Mouse (Mus musculus) spleen, postnatal 10 days (tissue): ENCODE results near the gene Tmem117.

Source experiments
- DNase-seq, 2 experiments: peaks; one replicate each; pipeline ENCODE4 v3.0.0; 2021 to 2022; ENCODE audit warnings: low spot score in 2 of 2

The Tmem117 gene

DNA sequence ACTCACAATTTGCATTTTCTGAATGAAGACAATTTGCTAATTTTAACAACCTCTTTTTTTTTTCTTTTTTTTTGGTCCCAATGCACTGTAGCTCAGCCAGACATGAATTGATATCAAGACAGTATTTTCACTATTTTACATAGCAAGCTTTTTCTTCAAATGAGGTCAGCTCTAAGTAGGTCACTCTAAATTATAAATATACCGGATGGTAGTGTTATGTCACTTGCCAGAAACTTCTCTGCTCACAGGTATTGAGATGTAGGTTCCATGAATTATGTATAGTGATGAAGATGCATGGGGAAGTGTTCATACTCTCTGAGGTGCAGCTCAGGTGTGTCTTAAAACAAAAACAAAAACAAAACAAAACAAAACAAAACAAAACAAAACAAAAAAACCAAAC lies 264.2 kb downstream of the Tmem117 start:
- no peak for DNase-seq

DNA sequence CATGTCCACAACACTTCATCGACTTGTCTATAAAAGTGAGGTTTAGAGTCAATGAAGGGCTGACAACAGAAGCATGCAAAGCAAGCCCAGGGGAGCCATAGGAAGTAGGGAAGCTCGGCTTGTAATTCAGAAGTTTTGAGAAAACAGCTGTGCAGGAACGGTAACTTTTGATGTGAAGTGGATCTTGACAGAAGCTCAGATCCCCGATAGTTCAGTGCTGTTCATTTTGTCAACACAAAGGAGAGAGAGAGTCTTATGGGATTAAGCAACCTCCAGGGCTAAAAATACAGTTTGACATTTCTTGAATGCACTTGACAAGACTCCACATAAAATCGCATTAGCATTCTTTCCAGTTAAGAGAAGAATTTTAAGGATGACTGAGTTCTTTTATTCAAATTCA lies 265.1 kb downstream of the Tmem117 start:
- DNase-seq, result no peak

DNA sequence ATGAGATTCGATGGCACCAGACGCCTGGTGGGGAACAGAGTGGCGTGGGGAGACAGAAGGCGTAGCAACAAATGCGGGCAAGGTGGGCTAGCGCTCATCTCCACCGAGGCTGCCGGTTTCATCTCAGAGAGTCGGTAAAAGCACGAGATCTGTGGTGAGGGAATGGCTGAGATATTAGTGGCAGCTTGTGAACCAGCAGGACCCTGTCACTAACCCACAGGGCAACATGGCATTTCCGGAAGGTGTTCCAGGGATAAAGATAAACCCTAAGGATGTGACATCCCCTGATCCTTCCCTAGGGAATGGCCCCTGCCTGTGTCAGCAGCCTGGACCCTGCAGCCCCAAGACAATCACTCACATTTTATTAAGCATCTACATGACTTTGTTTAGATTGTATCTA lies 266.6 kb downstream of the Tmem117 start:
- DNase-seq, result no peak

DNA sequence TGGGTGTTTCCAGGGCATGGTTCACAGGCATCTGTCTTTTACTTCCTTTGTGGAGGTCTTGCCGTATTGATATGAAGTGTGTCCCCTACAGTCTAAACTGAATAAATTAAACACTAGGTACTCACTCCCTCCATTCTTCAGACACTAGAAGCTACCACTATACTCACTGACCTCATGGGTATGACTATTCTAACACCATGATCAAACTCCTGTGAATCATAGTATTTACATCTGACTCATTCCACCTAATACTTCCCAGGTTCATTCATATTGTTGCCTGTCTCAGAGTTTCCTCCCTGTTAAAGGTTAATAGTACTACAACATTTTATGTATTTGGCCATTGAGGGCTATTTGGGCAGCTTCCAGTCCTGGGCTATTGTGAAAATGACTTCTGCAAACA lies 274.2 kb downstream of the Tmem117 start:
- DNase-seq, result no peak

DNA sequence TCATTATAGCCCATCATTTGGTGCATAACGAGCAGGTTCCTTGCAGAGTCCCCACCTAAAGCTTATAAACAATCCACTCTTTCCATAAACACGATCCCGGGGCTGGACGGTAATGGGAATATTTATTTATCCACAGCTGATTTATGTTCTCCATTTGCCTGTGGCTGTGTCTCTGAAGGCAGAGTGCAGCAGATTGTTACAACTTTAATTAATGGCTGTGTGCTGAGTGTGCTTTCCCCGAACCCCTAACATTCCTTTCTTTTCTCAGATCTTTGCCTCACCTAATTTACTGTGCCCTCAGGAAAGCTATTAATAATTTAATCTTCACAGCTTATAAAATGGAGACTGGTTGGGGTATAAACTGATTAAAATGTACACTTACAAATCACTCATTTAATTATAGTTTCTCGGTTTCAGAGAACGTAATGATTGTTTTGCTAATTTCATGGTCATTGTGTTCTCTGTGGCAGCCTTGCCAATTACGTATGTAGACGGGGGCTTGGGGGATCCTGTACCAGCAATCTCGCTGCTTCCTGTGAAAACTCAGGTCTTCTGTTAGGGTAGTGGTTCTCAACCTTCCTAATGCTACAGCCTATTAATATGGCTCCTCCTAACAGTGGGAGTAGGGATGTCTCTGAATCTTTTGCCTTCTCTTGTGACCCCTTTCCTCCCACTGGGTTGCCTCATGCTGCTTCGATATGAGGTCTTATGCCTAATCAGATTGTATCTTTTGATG lies 275.8 kb downstream of the Tmem117 start:
- no peak for DNase-seq

DNA sequence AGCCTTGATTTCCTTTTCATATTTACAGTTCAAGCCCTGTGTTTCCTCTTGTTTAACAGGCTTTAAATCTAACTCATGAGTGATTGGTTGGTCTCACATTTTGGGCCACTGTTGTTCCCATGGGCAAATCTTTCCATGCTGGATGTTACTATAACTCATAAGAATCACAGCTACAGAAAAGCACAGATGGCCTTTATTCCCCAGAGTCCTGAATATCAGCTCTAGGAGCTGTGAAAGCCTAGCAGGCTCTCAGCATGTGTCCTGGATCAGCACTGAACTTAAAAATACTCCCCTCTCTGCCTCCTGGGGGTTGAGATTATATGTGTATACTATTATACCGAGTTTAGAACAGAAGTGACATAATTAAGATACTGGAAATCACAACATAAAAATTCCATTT lies 292.6 kb downstream of the Tmem117 start:
- DNase-seq, result no peak

DNA sequence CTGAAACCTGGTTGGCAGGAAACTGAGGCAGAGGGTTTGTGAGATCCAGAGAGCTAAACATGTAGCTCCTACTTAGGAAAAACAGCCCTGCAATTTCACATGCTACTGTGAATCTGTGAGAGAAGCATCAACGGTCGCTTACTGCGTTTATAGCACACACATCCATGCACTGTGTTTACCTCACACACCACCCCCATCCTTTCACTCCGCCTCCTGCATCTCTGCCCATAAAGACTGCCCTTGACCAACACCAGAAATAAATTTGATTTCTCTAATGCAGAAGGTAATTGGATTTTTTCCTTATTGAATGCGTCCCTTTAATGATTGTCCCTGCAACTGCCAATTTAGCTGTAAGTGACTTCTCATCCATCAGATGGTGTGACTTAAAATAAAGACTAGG lies 299.0 kb downstream of the Tmem117 start:
- DNase-seq, result no peak

DNA sequence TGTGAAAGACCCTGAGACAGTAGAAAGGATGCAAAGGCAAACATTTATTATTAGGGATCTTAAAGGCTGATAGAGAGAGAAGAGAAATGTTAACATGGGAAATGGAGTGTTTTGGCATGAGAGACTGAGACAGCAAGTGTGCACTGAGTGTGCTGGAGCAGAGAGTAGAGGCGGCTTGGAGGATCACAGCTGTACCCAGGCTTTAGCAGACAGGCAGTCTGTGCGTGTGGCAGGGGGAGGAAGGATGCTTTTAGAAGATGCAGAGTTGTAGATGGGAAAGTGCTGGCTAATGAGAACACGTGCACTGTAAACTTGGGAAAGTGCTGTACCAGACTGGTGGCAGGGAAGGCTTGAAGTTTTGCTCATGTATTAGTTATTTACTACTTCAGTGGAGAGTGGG lies 301.7 kb downstream of the Tmem117 start:
- no peak for DNase-seq

DNA sequence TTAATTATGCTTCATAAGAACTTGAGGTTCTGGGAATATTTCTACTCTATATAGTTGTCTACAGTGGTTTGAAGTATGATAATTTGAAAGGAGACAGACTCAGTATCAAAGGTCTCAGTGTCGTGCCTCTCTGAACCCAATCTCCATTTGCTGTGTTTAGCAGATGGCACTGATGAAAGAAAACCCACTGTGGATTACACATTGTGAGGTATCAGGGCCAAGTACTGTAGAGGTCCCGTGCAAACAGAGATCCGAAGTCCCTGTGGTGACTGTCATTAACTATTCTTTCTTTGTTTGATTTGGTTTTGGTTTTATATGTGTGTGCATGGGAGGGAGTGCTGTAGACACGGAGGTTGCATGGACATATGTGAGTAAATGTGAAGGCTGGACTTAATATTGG lies 304.0 kb downstream of the Tmem117 start:
- DNase-seq, result no peak

DNA sequence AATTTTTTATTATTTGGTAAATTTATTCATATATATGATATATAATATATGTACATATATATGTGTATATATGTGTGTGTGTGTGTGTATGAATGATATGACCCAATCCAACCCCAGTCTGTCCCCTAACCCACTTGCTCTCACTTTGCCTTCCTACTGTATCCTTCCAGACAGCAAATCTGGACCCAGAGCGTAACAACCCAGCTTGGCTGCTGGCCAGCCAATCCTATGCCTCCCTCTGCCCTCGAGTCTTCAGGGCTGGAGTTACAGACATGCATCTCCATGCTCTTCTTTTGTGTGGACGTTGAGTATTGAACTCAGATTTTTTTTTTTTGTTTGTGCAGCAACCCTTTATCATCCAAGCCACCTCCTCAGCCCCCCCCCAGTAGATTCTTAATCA lies 304.4 kb downstream of the Tmem117 start:
- DNase-seq, result no peak

DNA sequence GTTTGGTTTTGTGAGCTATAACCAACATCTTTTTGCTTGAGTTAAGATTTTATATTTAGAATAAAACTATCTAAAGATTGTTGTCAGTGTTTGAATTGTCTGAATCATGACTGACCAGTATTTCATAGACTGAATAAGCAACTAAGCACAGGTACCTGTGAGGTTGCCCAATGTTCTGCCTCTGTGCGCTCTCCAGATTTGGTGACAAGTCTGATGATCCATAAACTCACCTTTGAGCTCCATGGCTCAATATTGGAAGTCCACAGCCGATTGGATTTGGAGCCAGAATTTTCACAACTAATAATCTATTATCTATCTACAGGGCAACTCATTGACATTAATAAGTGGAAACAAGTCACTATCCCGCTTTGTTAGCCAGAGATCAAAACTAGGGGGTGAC lies 312.9 kb downstream of the Tmem117 start:
- no peak for DNase-seq

DNA sequence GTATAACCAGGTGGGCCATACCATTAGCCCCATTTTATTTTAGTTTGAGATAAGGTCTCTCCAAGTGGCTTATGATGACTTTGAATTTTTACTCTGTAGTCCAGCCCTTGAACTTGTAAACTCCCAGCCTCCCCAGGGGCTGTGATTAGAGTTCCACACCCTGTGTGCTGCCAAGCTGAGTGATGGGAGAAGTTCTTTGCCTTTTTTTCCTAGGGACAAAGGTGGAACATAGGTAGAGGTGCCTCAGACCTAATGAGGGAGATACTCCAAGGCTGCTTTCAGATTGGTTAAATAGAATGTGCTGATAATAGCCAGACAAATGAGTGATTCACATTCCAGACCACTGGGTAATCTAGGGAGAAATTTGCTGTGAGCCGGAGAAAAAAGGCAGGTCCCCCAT lies 313.4 kb downstream of the Tmem117 start:
- no peak for DNase-seq

DNA sequence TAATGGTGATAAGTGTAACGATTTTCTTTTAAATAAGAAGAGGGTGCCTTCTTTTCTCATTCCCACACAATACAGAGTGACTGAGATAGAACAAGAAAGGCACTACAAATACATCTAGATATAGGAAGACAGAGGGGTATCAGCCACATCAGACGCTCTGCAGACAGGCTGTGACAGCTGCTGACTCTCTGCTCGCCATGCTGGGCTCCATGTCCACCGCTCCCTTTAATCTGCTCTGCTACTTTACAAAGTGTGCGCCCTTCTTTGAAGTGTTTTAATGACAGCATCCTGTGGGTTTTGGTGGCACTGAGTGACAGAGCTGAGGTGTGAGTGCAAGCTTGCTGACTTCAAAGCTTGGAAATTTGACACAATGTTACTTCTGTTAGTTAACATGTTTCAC lies 314.9 kb downstream of the Tmem117 start:
- DNase-seq, result no peak

DNA sequence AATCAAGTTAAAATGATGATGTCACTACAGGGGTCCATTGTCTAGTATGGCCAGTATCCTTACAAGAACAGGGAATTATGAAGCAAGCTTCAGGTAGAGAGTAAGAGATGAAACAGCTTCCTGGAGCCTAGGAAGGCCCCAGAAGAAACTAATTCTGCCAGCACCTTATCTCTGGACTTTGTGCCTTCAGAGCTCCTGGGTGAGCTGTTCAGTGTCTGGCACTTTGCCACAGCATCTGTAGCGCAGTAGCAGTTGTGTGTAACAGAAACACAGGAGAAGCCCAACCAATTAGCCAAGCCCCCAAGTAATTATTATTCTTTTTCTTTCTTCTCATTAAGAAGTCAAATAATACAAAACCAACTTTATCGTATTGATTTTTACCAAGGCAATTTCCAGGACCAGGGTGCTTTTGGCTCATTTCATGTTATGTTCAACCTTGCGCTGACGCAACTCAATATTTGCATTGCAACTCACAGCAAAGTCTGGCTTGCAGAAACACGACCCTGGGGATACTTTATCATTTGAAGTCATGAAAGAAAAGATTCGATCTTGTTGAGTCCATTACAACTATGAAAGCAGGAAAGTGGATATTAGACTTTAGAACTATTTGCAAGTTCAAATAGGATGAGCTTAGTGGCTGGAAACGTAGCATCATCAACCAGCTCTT lies 322.5 kb downstream of the Tmem117 start:
- no peak for DNase-seq

DNA sequence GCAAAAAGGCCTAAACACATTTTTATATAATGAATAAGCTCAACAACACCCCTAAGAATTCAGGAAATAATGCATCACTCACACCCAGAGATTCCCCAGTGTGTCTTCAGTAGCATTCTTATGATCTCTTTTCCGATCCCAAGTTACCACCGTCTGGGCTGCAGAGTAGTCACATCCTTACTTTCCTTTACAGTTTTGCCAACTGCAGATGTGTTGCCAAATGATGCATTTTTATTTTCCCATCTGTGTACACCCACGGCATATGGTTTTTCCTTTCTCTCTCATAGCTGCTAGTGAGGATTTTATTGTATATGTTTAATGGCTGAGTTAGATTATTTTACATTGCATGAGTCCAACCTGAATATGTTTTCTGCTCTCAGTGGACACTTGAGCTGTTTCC lies 327.7 kb downstream of the Tmem117 start:
- DNase-seq, result no peak

DNA sequence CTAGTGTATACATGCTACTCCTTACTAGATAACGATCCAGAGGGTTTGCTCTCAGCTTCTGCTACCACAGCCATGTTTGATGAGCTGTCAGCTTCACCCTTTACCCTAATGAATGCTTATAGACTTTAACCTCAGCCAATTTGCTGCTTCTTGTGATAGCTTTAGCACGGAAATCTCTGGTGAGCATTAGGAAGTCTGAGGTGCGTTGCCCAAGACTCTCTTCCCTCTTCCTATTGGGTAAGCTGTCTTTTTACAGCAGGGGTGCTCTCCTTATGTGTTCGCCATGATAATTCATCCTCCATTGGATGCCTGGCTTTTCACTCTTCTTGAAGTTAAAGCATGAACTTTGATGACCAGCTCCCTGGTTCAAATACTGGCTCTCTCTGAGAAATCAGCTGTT lies 328.2 kb downstream of the Tmem117 start:
- no peak for DNase-seq

DNA sequence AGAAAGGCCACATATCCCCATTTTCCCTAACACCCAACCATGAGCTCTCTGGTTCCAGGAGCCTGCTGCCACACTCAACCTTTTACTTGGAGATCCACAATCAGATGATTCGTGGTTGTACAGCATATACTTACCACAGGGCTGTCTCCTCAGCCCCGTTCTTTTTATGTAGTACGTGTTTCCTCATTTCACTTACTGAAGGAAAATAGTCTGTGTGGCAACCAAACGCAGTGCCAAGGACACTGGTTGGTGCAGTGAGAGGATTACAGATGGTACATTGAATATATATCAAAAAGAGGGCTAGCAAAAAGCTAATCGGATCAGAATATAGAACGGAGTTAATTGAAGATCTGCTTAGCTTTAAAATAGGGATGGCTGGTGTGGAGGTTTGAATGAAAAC lies 338.0 kb downstream of the Tmem117 start:
- DNase-seq, result no peak

DNA sequence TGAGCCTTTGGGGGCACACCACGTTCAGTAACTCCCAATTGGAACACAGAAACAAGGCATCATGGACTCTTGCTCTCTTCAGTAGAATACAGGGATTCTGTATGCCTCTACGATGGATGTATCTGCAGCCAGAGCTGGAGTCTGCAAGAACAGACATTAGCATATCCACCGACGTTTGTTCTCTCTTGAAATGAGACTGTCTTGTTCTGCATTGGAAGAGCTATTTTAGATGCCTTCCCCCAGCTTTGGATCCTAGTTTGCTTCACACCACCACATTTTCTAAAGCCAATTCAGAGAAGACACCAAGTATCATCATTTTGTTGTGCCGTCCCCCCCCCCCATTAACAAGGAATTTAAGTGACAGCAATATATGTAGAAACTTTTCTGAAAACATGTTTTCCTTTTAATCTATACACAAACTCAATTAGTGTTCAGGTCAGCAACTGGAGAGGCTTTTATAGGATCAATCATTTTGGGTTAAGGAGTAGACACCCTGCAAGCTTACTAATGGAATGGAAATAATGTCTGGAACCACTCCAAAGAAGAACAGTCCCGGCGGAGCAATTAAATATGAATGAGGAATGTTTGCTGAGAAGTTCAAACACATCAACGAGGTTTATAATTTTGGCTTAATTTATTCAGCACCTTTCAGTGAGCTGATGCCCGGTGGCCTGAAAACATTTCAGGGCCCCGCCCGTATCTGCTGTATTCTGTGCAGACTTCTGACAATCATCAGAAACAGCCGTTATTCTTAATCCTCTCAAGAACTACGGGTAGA lies 339.6 kb downstream of the Tmem117 start:
- DNase-seq, result no peak

DNA sequence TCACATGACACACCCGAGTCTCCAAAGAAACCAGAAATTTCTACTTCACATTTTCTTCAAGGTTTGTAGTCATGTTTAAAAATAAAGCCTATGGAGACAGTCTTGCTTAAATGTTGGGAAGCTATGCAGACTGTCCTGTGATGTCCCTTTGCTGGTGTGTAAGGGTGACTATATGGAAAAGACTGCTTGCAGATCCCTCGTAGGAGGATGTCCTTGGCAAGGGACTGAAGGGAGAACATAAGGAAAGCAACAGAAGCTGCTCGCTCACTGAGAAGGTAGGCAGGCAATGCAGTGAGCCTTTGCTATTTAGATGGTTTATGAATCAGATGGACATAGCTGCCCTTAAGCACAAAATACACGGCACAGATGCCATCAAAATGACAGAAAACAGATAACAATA lies 352.8 kb downstream of the Tmem117 start:
- no peak for DNase-seq

DNA sequence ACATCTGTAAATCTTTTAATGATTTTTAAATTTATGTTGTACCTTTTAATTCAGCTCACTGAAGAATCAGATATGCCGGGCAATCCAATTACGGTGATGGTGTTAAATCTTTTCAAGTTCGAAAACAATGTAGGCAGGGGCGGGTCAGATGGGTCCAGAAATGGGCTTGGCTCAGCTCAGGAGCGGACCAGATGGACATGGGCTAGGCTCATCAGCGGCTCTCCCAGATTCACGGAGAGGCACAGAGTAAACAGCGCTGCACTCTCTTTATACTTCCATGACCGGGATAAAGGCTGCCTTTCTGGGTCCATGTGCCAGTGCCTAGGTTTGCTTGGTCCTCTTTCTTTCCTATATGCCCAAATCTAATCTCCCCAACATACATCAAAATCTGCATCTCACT lies 366.3 kb downstream of the Tmem117 start:
- no peak for DNase-seq

DNA sequence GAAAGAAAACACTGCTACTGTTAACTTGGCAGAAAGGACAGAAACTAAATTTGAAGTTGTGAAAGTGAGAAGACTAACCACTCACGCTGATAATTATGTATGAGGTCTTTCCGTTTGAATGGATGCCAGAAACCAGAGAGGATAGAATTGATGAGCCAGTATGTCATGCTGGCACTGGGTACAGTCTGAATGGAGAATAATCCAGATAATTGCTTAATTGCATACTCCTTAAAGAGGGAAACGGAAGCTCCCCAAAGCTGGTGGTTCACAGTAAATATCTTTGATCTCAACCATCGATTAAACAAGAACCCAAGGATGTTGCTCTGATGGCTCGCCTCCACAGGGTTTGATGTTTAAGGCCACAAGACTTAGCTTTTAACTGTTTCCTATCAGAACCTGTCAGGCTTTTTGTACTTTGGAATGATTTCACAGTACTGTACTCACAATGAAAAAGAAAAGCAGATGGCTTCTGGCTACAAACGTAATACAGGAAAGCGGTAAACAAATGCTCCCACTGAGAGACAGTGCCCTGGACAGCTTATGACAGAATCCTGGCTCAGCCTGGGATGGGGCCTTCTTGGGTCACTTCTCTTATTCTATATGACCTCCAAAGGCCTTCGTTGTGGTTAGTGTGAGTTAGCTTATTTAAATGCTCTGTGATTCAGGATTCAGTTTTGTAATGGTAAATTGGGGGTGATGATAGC lies 376.2 kb downstream of the Tmem117 start:
- no peak for DNase-seq

DNA sequence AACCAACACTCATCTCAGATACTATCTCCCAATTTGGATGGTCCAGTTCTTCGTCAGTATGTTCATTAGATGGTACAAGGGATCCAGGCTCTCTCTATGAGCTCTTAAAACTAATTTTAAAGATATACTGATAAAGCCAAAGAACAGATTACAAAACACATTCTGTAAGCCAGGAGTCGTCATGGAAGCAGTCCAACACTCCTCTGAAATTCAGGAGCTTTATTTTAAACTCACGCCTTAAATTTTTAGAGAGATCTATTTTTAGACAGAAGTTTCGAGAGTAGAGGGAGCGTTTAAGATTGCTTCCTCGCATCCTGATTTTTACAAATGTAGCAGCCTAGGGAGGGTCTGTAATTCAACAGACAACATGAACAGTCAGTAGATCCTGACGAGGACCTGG lies 393.2 kb downstream of the Tmem117 start:
- DNase-seq, result no peak
